Mouse (Mus musculus) kidney, postnatal 36 days (tissue): ENCODE measurements at regions not wholly inside any gene's neighbourhood (a gene's known extent, or its start where the extent isn't known, plus 50 kb on each side); places are given as distances from the start of the nearest gene placed in this dataset.

Experiments used
- DNase-seq, 2 experiments: peaks; one replicate each; pipeline ENCODE4 v3.0.0; 2021 to 2022; ENCODE audit warnings: mixed read lengths in 2 of 2

DNA sequence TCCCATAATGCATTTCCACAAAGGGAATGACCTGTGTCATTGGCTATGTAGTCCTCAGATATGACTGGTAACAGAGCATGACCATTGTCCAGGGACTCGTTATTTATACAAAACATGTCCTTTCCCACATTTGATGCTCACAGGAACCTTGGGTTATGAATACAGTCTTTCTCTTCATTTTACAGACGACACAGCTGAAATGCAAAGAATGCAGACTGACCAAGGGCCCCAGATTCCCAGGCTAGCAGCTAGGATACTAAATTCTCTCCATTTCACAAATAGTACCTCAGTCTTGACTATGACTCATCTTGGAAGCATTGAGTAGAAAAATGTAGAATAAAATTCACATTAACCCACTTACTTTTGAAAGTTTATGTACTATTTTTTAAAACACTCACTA is 182.7 kb upstream of the Sox4 start:
- DNase-seq, result no peak

GRCm38 (mm10) chr13:29127499-29127898 is 174.0 kb upstream of the Sox4 start:
- peak in 1 of 2 experiments; percentile 7 for DNase-seq

- no peak for DNase-seq
Measured at GRCm38 (mm10) chr13:29123477-29123876, 170.0 kb upstream of the Sox4 start.

GRCm38 (mm10) chr13:29121121-29121520 is 167.6 kb upstream of the Sox4 start:
- DNase-seq, result no peak

GRCm38 (mm10) chr13:29119357-29119756 is 165.8 kb upstream of the Sox4 start:
- DNase-seq, result no peak

- no peak for DNase-seq
Measured at GRCm38 (mm10) chr13:29114998-29115495, 161.5 kb upstream of the Sox4 start.

- DNase-seq, result peak in 1 of 2 experiments; percentile 3
Measured at GRCm38 (mm10) chr13:29110127-29110526, 156.6 kb upstream of the Sox4 start.

- peak; percentile 3 to 15 for DNase-seq
Measured at GRCm38 (mm10) chr13:29109064-29109856, 155.7 kb upstream of the Sox4 start.

- no peak for DNase-seq
Measured at GRCm38 (mm10) chr13:29108214-29108613, 154.7 kb upstream of the Sox4 start.

DNA sequence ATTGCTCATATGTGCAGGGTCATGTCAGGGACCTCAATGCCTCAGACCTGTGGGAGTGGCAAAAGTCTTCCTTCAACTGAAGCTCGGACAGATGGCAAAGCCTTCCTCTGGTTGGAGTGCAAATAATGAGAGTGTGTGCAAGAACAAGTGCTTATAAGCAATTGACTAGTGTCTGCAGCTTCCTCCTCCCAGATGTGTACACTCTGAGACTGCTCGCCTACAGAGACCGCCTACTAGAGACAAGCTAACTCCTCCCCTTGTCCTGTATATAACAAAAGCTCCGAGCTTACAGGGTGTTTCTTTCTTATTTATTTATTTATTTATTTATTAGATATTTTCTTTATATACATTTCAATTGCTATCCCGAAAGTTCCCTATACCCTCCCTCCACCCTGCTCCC is 138.7 kb upstream of the Sox4 start:
- DNase-seq, result no peak

DNA sequence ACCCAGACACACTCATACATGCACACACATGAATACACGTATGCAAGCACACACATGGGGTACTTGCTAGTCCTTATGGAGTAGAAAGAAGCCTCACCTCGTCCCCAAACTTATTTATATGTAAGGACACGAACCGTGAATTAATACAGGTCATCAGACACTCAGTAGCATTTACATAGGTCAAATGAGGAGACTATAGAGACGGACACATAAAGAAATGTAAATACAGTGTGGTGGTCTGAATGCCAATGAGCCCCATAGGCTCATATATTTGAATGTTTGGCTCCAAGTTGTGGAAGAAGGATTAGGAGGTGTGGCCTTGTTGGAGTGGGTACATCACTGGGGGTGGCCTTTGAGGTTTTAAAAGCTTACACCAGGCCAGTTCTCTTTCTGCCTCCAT is 133.3 kb upstream of the Sox4 start:
- DNase-seq, result no peak

GRCm38 (mm10) chr13:29081064-29081463 is 127.6 kb upstream of the Sox4 start:
- no peak for DNase-seq

GRCm38 (mm10) chr13:29079841-29080240 is 126.3 kb upstream of the Sox4 start:
- DNase-seq, result no peak

GRCm38 (mm10) chr13:29073630-29074029 is 120.1 kb upstream of the Sox4 start:
- no peak for DNase-seq

- no peak for DNase-seq
Measured at GRCm38 (mm10) chr13:29063924-29064323, 110.4 kb upstream of the Sox4 start.

GRCm38 (mm10) chr13:29058685-29059084 is 105.2 kb upstream of the Sox4 start:
- peak in 1 of 2 experiments; percentile 5 for DNase-seq

GRCm38 (mm10) chr13:29049730-29050129 is 96.2 kb upstream of the Sox4 start:
- DNase-seq, result peak; percentile 23 to 31

GRCm38 (mm10) chr13:29048990-29049576 is 95.6 kb upstream of the Sox4 start:
- no peak for DNase-seq

GRCm38 (mm10) chr13:29044655-29045054 is 91.1 kb upstream of the Sox4 start:
- no peak for DNase-seq

DNA sequence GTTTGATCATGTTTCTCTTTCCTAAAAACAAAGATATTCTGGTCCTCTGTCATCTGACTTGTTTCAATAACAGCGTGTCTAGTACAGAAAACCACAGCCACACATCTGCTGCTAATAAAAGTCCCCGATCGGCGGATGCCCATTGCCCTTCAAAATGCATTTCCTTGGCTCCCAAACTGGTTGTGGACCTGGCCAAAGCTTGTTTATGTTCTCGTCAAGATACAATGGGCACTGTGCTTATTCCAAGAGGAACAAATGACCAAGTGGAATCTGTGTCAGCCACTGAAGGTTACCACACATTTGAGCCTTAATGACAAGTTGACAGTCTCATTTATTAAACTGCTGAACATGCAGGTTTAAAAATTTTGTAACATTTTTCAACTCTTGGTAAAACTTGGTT is 86.8 kb upstream of the Sox4 start:
- DNase-seq, result no peak

DNA sequence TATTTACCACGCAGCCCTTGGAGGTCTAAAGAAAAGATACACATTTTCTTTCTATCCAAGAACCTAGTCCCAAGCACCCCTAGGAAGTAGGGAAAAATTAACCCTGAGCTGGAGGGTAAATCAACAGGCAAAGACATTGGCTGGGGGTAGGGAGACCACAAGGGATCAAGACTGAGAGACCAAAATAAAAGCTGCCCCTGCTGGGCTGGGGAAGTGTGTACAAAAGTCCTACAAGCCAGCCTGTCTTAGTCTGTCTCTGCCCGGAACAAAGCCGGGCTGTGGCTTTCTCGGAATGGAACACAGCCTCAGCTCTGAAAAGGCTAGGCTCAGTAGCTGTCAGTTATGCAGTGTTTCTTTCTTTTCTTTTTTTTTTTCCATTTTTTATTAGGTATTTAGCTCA is 81.4 kb upstream of the Sox4 start:
- no peak for DNase-seq

DNA sequence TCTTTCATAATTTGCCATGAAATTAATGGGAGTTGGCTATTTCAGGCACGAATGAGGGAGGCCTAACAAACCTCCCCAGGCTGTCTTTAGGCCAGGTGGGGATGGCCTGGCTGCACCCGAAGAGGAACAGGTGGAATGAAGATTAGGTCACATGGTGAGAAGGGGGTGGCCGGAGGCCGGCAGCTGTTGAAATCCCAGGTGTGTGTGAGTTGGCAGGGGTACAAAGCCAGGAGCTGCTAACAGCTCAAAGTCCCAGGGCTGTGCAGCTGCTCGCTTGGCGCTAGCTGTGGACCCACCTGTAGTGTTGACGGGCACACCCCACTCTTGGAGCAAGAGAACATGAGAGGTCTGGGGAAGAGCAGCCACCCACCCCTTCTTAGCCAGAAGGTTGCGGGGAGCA is 80.9 kb upstream of the Sox4 start:
- peak; percentile 8 to 24 for DNase-seq

GRCm38 (mm10) chr13:29027146-29027545 is 73.6 kb upstream of the Sox4 start:
- DNase-seq, result peak; percentile 49 to 51

DNA sequence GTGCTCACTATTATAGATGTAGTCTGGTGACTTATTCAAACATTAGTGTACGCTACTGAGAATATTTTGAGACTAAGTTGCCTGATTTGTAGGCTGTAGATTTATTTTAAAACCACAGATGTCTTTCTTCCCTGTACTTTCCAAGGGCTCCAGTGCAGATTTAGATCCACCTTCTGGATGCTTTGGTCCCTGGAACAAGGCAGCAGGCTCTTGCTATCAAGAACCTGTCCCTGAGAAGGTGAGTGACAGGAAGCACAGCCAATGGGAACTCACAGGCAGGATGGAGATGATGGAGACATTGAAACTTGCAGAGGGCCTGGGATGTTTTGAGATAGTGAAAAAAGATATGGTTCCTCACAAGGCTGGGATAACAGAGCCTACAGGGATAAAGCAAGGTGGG is 70.0 kb upstream of the Sox4 start:
- DNase-seq, result no peak
